17 mouse cellular contexts compared by ENCODE assay signal in the genomic region with DNA sequence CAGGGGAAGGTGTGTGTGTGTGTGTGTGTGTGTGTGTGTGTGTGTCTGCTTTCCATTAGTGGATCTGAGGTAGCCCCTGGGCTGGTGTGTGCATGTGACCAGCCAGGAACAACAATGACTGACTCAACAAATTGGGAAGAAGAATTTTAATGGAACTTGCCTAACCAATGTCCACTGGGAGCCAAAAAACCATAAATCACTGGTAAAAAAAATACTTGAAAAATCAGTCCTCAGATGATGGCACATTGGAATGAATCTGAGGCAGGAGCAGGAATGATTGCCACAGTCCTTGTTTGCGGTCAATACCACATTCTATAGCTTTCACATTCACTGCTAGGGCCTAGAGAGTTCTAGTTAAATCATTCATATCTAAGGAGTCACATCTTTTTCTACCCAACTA.
"Had no signal": no experiment of that assay in that cellular context is flagged by ENCODE, and none has a peak within 500 bp of the region (broad histone marks: within the 10 kb centered on the region; RNA-seq: fewer than 3 reads in every experiment).

No protein-coding gene starts in this region.

- H3K4me3 ChIP-seq: lung, embryonic 15.5 days; megakaryocyte, embryonic 14.5 days; midbrain, embryonic 13.5 days; midbrain, embryonic 15.5 days; neural tube, embryonic 13.5 days; neural tube, embryonic 15.5 days; stomach, embryonic 15.5 days had no signal

- H3K27me3 ChIP-seq: lung, embryonic 15.5 days; midbrain, embryonic 13.5 days; midbrain, embryonic 15.5 days; neural tube, embryonic 13.5 days; neural tube, embryonic 15.5 days; stomach, embryonic 15.5 days had no signal

- H3K36me3 ChIP-seq: lung, embryonic 15.5 days; midbrain, embryonic 13.5 days; midbrain, embryonic 15.5 days; neural tube, embryonic 13.5 days; neural tube, embryonic 15.5 days; stomach, embryonic 15.5 days had no signal

- ATAC-seq: liver, postnatal 0 days; lung, postnatal 0 days; midbrain, embryonic 13.5 days; midbrain, embryonic 15.5 days had no signal

- H3K4me2 ChIP-seq: lung, embryonic 15.5 days; midbrain, embryonic 11.5 days; midbrain, embryonic 13.5 days; midbrain, embryonic 15.5 days; neural tube, embryonic 13.5 days; neural tube, embryonic 15.5 days; stomach, embryonic 15.5 days had no signal

- DNase-seq: liver, postnatal 0 days; lung, adult 2 months; lung, postnatal 14 days; lung, postnatal 36 days; right cerebral cortex, postnatal 14 days; thymus, adult 2 months; thymus, postnatal 25 days; thymus, postnatal 4 days had no signal
